Mouse (Mus musculus): ENCODE results near the gene AI837181. TPM values are rescaled to one million over a fixed set of nuclear protein-coding genes. Genes with fewer than 3 reads are reported as not detected.

AI837181 gene
- total RNA-seq, 2 experiments from 2014 or later: 49.9 to 51.7 TPM

GRCm38 (mm10) chr19:5444954-5445353 lies 20.0 kb downstream of the AI837181 start:
- intact Hi-C loops (cut with DNase I): no loop called here
- DNase-seq: no peak

- no peak for DNase-seq
- intact Hi-C loops (cut with DNase I): no loop called here
Observed at GRCm38 (mm10) chr19:5445747-5446146, 20.8 kb downstream of the AI837181 start.

- intact Hi-C loops (cut with DNase I): no loop called here
- peak; percentile 60 for DNase-seq
Observed at GRCm38 (mm10) chr19:5447515-5448353, 22.8 kb downstream of the AI837181 start, which contains the start of gene Fosl1. Gene Fosl1 (plus strand): TSS chr19:5447547.

GRCm38 (mm10) chr19:5448354-5449150 lies 23.6 kb downstream of the AI837181 start:
- DNase-seq: no peak
- intact Hi-C loops (cut with DNase I): no loop called here

- no peak for DNase-seq
- intact Hi-C loops (cut with DNase I): no loop called here
Observed at GRCm38 (mm10) chr19:5449673-5450072, 24.7 kb downstream of the AI837181 start.

- no peak for DNase-seq
- intact Hi-C loops (cut with DNase I): no loop called here
Observed at GRCm38 (mm10) chr19:5451766-5452165, 26.8 kb downstream of the AI837181 start.

- intact Hi-C loops (cut with DNase I): no loop called here
- no peak for DNase-seq
Observed at GRCm38 (mm10) chr19:5455037-5455436, 30.1 kb downstream of the AI837181 start.

- no peak for DNase-seq
- intact Hi-C loops (cut with DNase I): no loop called here
Observed at GRCm38 (mm10) chr19:5455568-5455967, 30.6 kb downstream of the AI837181 start.

GRCm38 (mm10) chr19:5456241-5456921 lies 31.4 kb downstream of the AI837181 start:
- intact Hi-C loops (cut with DNase I): no loop called here
- DNase-seq: no peak

GRCm38 (mm10) chr19:5456922-5457745 lies 32.2 kb downstream of the AI837181 start:
- DNase-seq: peak; percentile 97
- intact Hi-C loops (cut with DNase I): no loop called here

GRCm38 (mm10) chr19:5457746-5458442 lies 33.0 kb downstream of the AI837181 start, which contains the start of gene Ccdc85b:
Gene Ccdc85b (minus strand): TSS chr19:5457894.
- intact Hi-C loops (cut with DNase I): no loop called here
- peak; percentile 32 for DNase-seq

GRCm38 (mm10) chr19:5459019-5459418 lies 34.1 kb downstream of the AI837181 start:
- no peak for DNase-seq
- intact Hi-C loops (cut with DNase I): no loop called here

GRCm38 (mm10) chr19:5459896-5460295 lies 35.0 kb downstream of the AI837181 start:
- DNase-seq: no peak
- intact Hi-C loops (cut with DNase I): no loop called here

- intact Hi-C loops (cut with DNase I): no loop called here
Observed at GRCm38 (mm10) chr19:5460465-5460911, 35.5 kb downstream of the AI837181 start, which contains the start of gene Fibp. Gene Fibp (plus strand): TSS chr19:5460615.

GRCm38 (mm10) chr19:5461411-5461810 lies 36.5 kb downstream of the AI837181 start:
- intact Hi-C loops (cut with DNase I): no loop called here
- no peak for DNase-seq

More at GRCm38 (mm10) chr19:5460465-5460911, 35.5 kb downstream of the AI837181 start, which contains the start of gene Fibp:
- DNase-seq: peak; percentile 87

GRCm38 (mm10) chr19:5463212-5463611 lies 38.3 kb downstream of the AI837181 start:
- no peak for DNase-seq
- intact Hi-C loops (cut with DNase I): no loop called here

GRCm38 (mm10) chr19:5463791-5464562 lies 39.0 kb downstream of the AI837181 start:
- peak; percentile 79 for DNase-seq
- intact Hi-C loops (cut with DNase I): no loop called here

GRCm38 (mm10) chr19:5465037-5465436 lies 40.1 kb downstream of the AI837181 start:
- intact Hi-C loops (cut with DNase I): no loop called here
- DNase-seq: no peak

Data from left cerebral cortex, postnatal 4 days (tissue).